Mouse (Mus musculus) left cerebral cortex, postnatal 36 days (tissue): ENCODE results near the gene Eomes. TPM values are rescaled to one million over a fixed set of nuclear protein-coding genes. Genes with fewer than 3 reads are reported as not detected.

Experiments
- DNase-seq, 2 experiments: peaks; one replicate each; pipeline ENCODE4 v3.0.0; 2021 to 2022; ENCODE audit warnings: low spot score in 2 of 2, mixed read lengths in 1 of 2
- intact Hi-C: fragments of 180-260 bp; cut with DNase I; formaldehyde crosslinking; loops from one replicate; pipeline ENCODE4 v1.15.1; 2025
- total RNA-seq, 2 experiments: library from RNA; stranded (reverse); gene quantifications; 2 replicates each; pipeline ENCODE4 v1.2.3; 2021

The Eomes gene
- total RNA-seq: under 1 TPM in 1 of 2 experiments, not detected in 1; 0.32 TPM

- intact Hi-C loops: no loop called here
- no peak for DNase-seq
These were observed at the start of gene Eomes for GRCm38 (mm10) chr9:118477961-118478360. Gene Eomes, plus strand, starts transcription at chr9:118478212.

- no peak for DNase-seq
- intact Hi-C loops: no loop called here
These were observed 33.2 kb upstream of the Eomes start for GRCm38 (mm10) chr9:118444809-118445208.

DNA sequence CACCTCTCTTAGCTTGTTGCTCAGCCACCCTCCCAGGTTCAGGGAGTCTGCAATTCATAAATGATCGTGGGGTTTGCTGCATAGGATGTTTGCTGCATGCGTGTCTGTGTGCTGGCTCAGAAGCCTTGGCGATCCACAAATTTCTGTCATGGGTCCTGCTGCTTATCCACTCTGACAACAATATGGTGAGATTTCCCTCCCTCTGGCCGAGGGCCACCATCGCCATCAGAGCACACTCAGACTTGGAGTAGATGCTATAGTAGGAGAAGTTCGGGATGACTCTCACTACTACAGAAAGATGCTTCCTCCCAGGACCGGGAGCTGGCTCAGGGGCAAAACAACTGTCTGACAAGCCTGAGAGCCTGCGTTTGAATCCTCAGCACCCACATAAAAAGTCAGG is 28.7 kb upstream of the Eomes start:
- intact Hi-C loops: no loop called here
- DNase-seq: no peak

DNA sequence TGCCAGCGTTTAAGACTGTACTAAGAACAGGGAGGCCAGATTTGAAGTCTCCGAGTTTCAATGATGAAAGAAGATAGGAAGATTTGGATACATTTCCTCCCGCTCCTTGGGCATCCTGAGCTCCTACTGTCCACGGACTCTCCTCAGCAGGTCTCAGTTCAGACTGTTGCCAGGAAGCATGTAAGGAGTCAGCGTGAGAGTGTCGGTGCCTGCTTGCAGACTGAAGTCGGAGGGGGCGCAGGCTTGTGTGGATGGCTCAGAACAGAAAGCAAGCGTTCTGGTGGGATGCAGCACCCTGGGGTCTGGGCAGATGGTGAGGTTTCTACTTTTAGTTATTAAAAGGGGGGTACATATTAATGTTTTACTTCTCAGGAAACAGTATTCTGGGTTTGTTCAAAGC is 24.6 kb upstream of the Eomes start:
- no peak for DNase-seq
- intact Hi-C loops: no loop called here

DNA sequence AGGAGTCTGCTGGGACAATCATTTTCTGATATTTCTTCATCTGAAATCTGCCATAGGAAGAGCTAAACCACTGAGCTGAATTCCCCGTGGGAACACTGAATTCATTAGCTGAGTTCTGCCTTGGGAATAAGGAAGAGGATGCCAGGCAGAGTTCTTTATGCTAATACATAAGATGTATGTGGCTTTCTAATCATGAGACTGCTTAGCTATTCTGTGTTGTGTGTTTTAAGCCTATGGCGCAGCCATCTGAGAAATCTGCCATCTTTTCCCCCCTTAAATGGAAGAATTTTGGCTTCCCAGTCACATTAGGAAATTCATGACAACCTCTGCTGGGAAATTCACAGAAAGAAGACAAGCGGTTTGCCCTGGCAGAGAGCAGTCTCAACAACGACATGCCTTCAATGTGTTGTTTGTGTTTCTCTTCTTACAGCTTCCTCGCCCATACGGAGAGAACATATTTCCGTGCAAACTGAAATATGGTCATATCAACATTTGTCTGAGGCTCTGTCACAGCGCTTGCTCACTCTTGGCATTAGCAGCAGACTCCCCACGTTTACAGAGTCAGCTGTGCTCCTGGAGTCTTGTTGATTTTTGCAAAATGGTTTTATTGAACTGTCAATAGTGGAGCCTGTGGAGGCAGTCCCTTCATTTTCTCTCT is 22.7 kb upstream of the Eomes start:
- intact Hi-C loops: no loop called here
- no peak for DNase-seq

- no peak for DNase-seq
- intact Hi-C loops: no loop called here
These were observed 21.6 kb upstream of the Eomes start for GRCm38 (mm10) chr9:118456405-118456804.

DNA sequence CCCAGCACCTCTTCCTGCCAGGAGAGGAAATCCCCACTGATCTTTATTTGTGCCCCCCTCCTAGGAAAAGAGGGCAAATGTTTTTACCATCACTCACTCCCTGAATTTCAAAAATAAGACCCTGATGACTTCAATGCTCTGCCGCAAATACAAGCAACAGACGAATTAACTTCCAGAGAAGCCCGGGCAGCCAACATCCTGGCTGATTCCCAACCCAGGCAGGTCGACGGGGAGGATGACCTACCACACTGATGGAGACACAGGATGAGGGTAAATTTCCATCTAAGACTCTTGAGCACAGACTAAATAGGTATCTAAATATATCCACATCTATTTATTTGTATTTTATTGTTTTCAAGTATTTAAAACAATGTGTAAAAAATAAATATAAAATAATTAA is 20.0 kb upstream of the Eomes start:
- no peak for DNase-seq
- intact Hi-C loops: no loop called here

- intact Hi-C loops: no loop called here
- DNase-seq: no peak
These were observed 14.0 kb upstream of the Eomes start for GRCm38 (mm10) chr9:118464031-118464430.

- DNase-seq: no peak
- intact Hi-C loops: no loop called here
These were observed 9.7 kb upstream of the Eomes start for GRCm38 (mm10) chr9:118468301-118468700.

- no peak for DNase-seq
- intact Hi-C loops: no loop called here
These were observed 8.7 kb upstream of the Eomes start for GRCm38 (mm10) chr9:118469272-118469671.

GRCm38 (mm10) chr9:118471296-118471695 is 6.7 kb upstream of the Eomes start:
- intact Hi-C loops: no loop called here
- no peak for DNase-seq

DNA sequence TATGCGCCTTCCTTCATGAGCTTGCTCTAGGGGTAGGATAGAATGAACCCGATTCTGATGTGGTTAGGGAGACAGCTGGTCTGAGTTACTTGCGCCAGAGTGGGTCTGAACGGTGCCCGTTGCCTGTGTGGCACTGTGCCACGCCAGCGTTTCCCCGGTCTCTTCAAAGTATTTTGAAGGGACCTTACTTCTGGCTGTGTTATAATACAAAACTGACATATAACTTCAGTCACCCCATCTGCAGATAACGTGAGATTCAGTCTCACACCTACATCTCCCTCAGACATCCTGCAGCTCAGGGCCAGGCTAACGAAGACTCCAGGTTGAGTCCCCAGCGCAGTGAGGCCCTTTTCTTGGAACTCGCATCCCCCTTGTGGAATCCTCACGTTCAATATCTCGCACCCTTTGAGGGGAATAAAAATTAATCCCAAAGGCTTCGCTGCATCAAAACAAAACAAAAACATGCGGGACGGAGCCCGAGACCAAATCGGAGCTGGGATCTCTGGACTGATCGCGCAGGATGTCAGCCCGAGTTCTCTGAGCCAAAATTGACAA is 1.7 kb upstream of the Eomes start:
- intact Hi-C loops: no loop called here

GRCm38 (mm10) chr9:118476766-118477271 is 1.2 kb upstream of the Eomes start:
- intact Hi-C loops: no loop called here
- DNase-seq: no peak

More for the DNA sequence above, 1.7 kb upstream of the Eomes start:
- no peak for DNase-seq

- no peak for DNase-seq
- intact Hi-C loops: no loop called here
These were observed 606 bp upstream of the Eomes start for GRCm38 (mm10) chr9:118477281-118477931.

- intact Hi-C loops: no loop called here
These were observed 436 bp downstream of the Eomes start for GRCm38 (mm10) chr9:118478458-118478838.

DNA sequence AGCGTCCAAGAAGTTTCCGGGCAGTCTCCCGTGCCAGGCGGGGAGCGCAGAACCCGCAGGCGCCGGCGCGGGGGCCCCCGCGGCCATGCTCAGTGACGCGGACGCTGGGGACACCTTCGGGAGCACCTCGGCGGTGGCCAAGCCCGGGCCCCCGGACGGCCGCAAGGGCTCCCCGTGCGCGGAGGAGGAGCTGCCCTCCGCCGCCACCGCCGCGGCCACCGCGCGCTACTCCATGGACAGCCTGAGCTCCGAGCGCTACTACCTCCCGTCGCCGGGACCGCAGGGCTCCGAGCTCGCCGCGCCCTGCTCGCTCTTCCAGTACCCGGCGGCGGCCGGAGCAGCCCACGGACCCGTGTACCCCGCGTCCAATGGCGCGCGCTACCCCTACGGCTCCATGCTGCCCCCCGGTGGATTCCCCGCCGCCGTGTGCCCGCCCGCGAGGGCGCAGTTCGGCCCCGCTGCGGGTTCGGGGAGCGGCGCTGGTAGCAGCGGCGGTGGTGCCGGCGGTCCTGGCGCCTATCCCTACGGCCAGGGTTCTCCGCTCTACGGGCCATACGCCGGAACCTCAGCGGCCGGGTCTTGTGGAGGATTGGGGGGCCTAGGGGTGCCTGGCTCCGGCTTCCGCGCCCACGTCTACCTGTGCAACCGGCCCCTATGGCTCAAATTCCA is 961 bp downstream of the Eomes start:
- intact Hi-C loops: no loop called here
- DNase-seq: no peak

More at GRCm38 (mm10) chr9:118478458-118478838, 436 bp downstream of the Eomes start:
- DNase-seq: no peak

- DNase-seq: no peak
- intact Hi-C loops: no loop called here
These were observed 1.7 kb downstream of the Eomes start for GRCm38 (mm10) chr9:118479508-118480291.

GRCm38 (mm10) chr9:118480292-118480690 is 2.3 kb downstream of the Eomes start:
- intact Hi-C loops: no loop called here
- no peak for DNase-seq

- DNase-seq: no peak
- intact Hi-C loops: no loop called here
These were observed 4.2 kb downstream of the Eomes start for GRCm38 (mm10) chr9:118482210-118482609.
